Mouse (Mus musculus): Measurements from ENCODE around the gene Col5a3. TPM values are rescaled to one million over a fixed set of nuclear protein-coding genes. Genes with fewer than 3 reads are reported as not detected.
A peak's percentile ranks its signal among the peaks of the same experiment; 100 is the strongest.

The Col5a3 gene
- total RNA-seq, 2 experiments from 2014 or later, result 55.2 to 69.0 TPM

- DNase-seq, result peak; percentile 63
- intact Hi-C loops (cut with DNase I; ENCODE audit: low total_unique reads), result no loop called here
These were observed 2.2 kb downstream of the Col5a3 start for GRCm38 (mm10) chr9:20812537-20813271.

- DNase-seq, result no peak
These were observed 4.1 kb downstream of the Col5a3 start for GRCm38 (mm10) chr9:20810773-20811172.

GRCm38 (mm10) chr9:20810271-20810670 lies 4.6 kb downstream of the Col5a3 start:
- intact Hi-C loops (cut with DNase I; ENCODE audit: low total_unique reads), result no loop called here
- DNase-seq, result peak; percentile 68

More at GRCm38 (mm10) chr9:20810773-20811172, 4.1 kb downstream of the Col5a3 start:
- intact Hi-C loops (cut with DNase I; ENCODE audit: low total_unique reads), result no loop called here

GRCm38 (mm10) chr9:20805706-20806105 lies 9.2 kb downstream of the Col5a3 start:
- intact Hi-C loops (cut with DNase I; ENCODE audit: low total_unique reads), result no loop called here
- DNase-seq, result no peak

GRCm38 (mm10) chr9:20805159-20805495 lies 9.7 kb downstream of the Col5a3 start:
- DNase-seq, result peak; percentile 84
- intact Hi-C loops (cut with DNase I; ENCODE audit: low total_unique reads), result no loop called here

- intact Hi-C loops (cut with DNase I; ENCODE audit: low total_unique reads), result loop anchor here (5.0 kb wide), 1 partner anchor 62 kb away; no protein-coding TSS in a partner anchor
- DNase-seq, result peak; percentile 68
These were observed 10.4 kb downstream of the Col5a3 start for GRCm38 (mm10) chr9:20804266-20805158.

GRCm38 (mm10) chr9:20794108-20794806 lies 20.6 kb downstream of the Col5a3 start:
- intact Hi-C loops (cut with DNase I; ENCODE audit: low total_unique reads), result no loop called here
- DNase-seq, result peak; percentile 67

- intact Hi-C loops (cut with DNase I; ENCODE audit: low total_unique reads), result no loop called here
- DNase-seq, result no peak
These were observed 24.5 kb downstream of the Col5a3 start for GRCm38 (mm10) chr9:20790345-20790744.

GRCm38 (mm10) chr9:20789651-20790050 lies 25.2 kb downstream of the Col5a3 start:
- intact Hi-C loops (cut with DNase I; ENCODE audit: low total_unique reads), result no loop called here
- DNase-seq, result no peak

- intact Hi-C loops (cut with DNase I; ENCODE audit: low total_unique reads), result no loop called here
- no peak for DNase-seq
These were observed 26.9 kb downstream of the Col5a3 start for GRCm38 (mm10) chr9:20787992-20788391.

GRCm38 (mm10) chr9:20785055-20785454 lies 29.8 kb downstream of the Col5a3 start:
- no peak for DNase-seq
- intact Hi-C loops (cut with DNase I; ENCODE audit: low total_unique reads), result no loop called here

- DNase-seq, result no peak
- intact Hi-C loops (cut with DNase I; ENCODE audit: low total_unique reads), result no loop called here
These were observed 33.6 kb downstream of the Col5a3 start for GRCm38 (mm10) chr9:20781286-20781685.

GRCm38 (mm10) chr9:20765274-20765673 lies 49.6 kb downstream of the Col5a3 start:
- no peak for DNase-seq
- intact Hi-C loops (cut with DNase I; ENCODE audit: low total_unique reads), result no loop called here

- intact Hi-C loops (cut with DNase I; ENCODE audit: low total_unique reads), result no loop called here
- no peak for DNase-seq
These were observed 51.8 kb downstream of the Col5a3 start for GRCm38 (mm10) chr9:20763099-20763498.

GRCm38 (mm10) chr9:20762197-20762961 lies 52.5 kb downstream of the Col5a3 start:
- DNase-seq, result no peak
- intact Hi-C loops (cut with DNase I; ENCODE audit: low total_unique reads), result no loop called here

- intact Hi-C loops (cut with DNase I; ENCODE audit: low total_unique reads), result no loop called here
- DNase-seq, result no peak
These were observed 53.5 kb downstream of the Col5a3 start for GRCm38 (mm10) chr9:20761388-20761787.

- intact Hi-C loops (cut with DNase I; ENCODE audit: low total_unique reads), result no loop called here
- peak; percentile 86 for DNase-seq
These were observed 54.1 kb downstream of the Col5a3 start for GRCm38 (mm10) chr9:20760813-20761212.

- intact Hi-C loops (cut with DNase I; ENCODE audit: low total_unique reads), result no loop called here
- DNase-seq, result peak; percentile 31
These were observed 56.0 kb downstream of the Col5a3 start for GRCm38 (mm10) chr9:20758896-20759295.

GRCm38 (mm10) chr9:20758243-20758642 lies 56.6 kb downstream of the Col5a3 start:
- no peak for DNase-seq
- intact Hi-C loops (cut with DNase I; ENCODE audit: low total_unique reads), result no loop called here

Measured in gastrocnemius, postnatal 14 days (tissue).